Mouse (Mus musculus) cerebellum, adult 2 months (tissue): Measurements from ENCODE around the gene Fnbp1l. TPM values are rescaled to one million over a fixed set of nuclear protein-coding genes. Genes with fewer than 3 reads are reported as not detected.

ENCODE experiments used
- DNase-seq, 2 experiments: peaks; one replicate each; pipeline ENCODE4 v3.0.0; 2021
- H3K27ac ChIP-seq: fragments of 200-500 bp; 2 replicates; pipeline ENCODE4 v1.5.1; 2012; ENCODE audit warnings: low read length, control low read depth, inconsistent platforms; ENCODE audit not compliant: insufficient read depth
- H3K27me3 ChIP-seq: fragments of 200-500 bp; 2 replicates; pipeline ENCODE4 v1.6.1; 2012; ENCODE audit warnings: inconsistent platforms, mild to moderate bottlenecking, low read length, moderate library complexity; ENCODE audit not compliant: control insufficient read depth, insufficient read depth
- H3K4me1 ChIP-seq: fragments of 200-500 bp; 2 replicates; pipeline ENCODE4 v1.6.1; 2011; ENCODE audit warnings: low read length; ENCODE audit not compliant: control insufficient read depth, insufficient read depth
- H3K4me3 ChIP-seq: fragments of 200-500 bp; replicated peaks from 2 replicates; pipeline ENCODE3; 2011; ENCODE audit warnings: mild to moderate bottlenecking, low read depth, low read length, control low read depth; ENCODE audit not compliant: insufficient read depth
- CTCF ChIP-seq: fragments of 200-500 bp; IDR thresholded peaks from 2 replicates; pipeline ENCODE4 v1.5.1; 2011; ENCODE audit warnings: low read depth, mild to moderate bottlenecking, control low read depth, low read length, moderate library complexity, borderline replicate concordance; ENCODE audit not compliant: insufficient read depth
- POLR2A ChIP-seq: fragments of 200-500 bp; IDR thresholded peaks from 2 replicates; pipeline ENCODE4 v1.6.1; 2011; ENCODE audit warnings: low read length, control low read depth, borderline replicate concordance; ENCODE audit not compliant: insufficient read depth
- WGBS: fragments of 180-500 bp; shearing (Covaris S2); methylation state at CpG from one replicate; pipeline ENCODE4 v1.1.7; 2018; 5-methylcytosine and 5-hydroxymethylcytosine counted together
- polyA plus RNA-seq: library from polyadenylated mRNA; depleted of rRNA; stranded (reverse); fragments of >200 nt; gene quantifications from 2 replicates; pipeline ENCODE4 v1.2.3, GENCODE M21; 2012; rRNA removed

Gene Fnbp1l
- polyA plus RNA-seq, 1 experiment = 17.6 TPM

DNA sequence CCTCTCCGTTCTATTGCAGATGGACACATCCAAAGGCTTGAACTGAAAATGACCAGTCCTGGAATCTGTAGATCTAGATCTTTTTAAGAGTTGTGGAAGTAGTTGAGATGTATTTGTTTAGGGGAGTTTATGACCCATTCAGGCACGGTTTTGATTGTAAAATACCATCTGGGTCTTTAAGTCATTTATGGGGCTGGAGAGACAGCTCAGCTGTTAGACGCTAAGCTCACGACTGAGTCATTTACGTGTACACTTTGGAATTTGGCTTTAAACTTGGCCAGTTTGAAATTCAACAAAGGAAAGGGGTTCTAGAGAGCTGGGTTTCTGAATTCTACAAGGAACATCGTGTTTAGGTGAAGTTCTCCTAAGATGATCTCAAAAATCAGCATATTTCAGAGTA is 124.8 kb downstream of the Fnbp1l start:
- no peaks in the 10 kb centered on the region; the same call in 1 of the 2 replicates for H3K27me3 ChIP-seq
- TF ChIP-seq CTCF (no peak), POLR2A (no peak)
- H3K4me3 ChIP-seq = no peak overlapping the region
- H3K4me1 ChIP-seq = no peaks in the 10 kb centered on the region; the same call in 1 of the 2 replicates
- DNase-seq = no peak
- WGBS = 91% methylated on average over 6 of the region's 6 CpGs
- no peak overlapping the region for H3K27ac ChIP-seq

DNA sequence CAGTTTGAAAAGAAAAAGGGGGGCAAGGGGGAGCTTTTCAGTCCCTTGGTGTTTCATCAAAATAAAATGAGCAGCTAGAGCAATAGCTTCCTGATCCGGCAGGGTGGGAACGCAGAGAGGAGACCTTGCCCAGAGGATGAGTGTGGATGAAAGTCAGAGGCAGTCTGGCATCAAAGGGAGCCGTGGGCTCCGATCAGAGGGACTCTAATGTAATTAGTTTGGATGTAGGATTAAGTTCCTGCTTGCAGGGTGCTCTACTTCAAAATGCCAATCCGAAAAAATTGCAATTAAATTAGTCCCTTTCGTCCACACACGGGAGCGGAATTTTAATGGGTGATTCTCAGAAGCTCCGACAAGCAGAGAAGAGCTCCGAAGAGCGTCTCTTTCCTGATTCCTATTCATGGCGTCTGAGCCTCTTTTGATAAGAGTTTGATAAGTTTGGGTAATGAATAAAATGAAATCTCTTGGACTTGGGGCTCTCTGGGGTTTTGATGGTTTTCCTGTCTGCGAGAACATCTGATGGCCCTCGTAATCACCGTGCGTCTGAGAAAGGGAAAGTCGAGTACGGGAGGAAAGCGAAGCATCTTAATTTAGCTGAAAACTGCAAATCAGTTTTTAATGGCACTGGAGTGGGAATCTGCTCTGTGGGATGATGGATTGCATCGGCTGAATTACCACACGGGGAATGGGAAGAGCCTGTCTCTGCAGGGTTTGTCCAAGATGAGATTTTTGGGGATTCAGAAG is 126.5 kb downstream of the Fnbp1l start:
- TF ChIP-seq POLR2A (no peak), CTCF (no peak)
- H3K27ac ChIP-seq = no peak overlapping the region
- DNase-seq = no peak
- no peak overlapping the region for H3K4me3 ChIP-seq
- H3K27me3 ChIP-seq = no peaks in the 10 kb centered on the region; the same call in 1 of the 2 replicates
- WGBS = 87% methylated on average over 21 of the region's 21 CpGs
- no peaks in the 10 kb centered on the region; the same call in 1 of the 2 replicates for H3K4me1 ChIP-seq

DNA sequence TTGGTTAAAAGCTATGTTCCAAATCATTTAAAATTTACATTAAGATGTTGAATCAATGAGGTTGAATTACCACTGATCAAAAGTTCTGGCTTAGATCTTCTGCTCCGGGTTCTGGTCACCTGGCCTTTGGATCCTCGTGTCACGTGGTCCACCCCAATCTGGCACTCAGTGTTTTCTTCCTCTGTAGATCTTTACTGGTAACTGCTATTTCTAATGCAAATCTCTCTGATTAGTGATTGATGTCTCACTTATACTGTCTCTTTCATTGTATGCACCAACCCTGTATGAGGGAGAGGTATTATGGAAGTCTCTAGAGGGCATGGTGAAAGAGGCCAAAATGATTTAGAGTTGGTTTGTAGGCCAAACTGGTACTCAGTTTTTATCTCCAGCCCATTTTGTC is 127.5 kb downstream of the Fnbp1l start:
- Histone ChIP-seq H3K4me1 (no peaks in the 10 kb centered on the region; the same call in 1 of the 2 replicates), H3K27me3 (no peaks in the 10 kb centered on the region; the same call in 1 of the 2 replicates), H3K4me3 (no peak overlapping the region), H3K27ac (no peak overlapping the region)
- no peak for TF ChIP-seq CTCF
- no peak for TF ChIP-seq POLR2A
- 98% methylated on average over 3 of the region's 3 CpGs for WGBS
- no peak for DNase-seq

DNA sequence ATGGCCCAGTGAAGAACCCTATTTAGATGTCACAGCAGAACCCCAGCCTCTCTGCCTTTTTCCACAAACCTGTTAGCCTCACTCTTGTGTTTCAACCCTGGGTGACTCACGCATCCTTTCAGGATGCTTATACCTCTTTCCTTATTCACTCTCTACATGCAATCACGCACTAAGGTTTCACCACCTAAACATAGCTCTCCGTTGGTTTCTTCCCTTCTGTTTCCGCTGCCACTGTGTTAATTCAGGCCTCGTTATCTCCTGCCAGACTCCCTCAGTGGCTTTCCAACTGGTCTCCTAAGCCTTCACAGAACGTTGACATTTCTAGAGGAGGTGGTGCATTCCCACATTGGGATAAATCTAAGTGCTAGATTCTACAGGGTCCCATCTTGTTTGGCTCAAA is 128.9 kb downstream of the Fnbp1l start:
- DNase-seq = no peak
- WGBS = 42% methylated on average over 6 of the region's 6 CpGs
- TF ChIP-seq CTCF = no peak
- TF ChIP-seq POLR2A = no peak
- no peak overlapping the region for H3K27ac ChIP-seq
- H3K27me3 ChIP-seq = no peaks in the 10 kb centered on the region; the same call in 1 of the 2 replicates
- no peak overlapping the region for H3K4me3 ChIP-seq
- H3K4me1 ChIP-seq = no peaks in the 10 kb centered on the region; the same call in 1 of the 2 replicates

Other genes starting within 250 kb of the Fnbp1l start
- 16.1 and 18.9 TPM in 2 replicates for gene Pde5a, start 109.2 kb upstream of the Fnbp1l start, polyA plus RNA-seq